Mouse (Mus musculus) heart, adult 2 months (tissue): ENCODE results near the gene Cfap46. TPM values are rescaled to one million over a fixed set of nuclear protein-coding genes. Genes with fewer than 3 reads are reported as not detected.

Experiments
- DNase-seq, 2 experiments: peaks; one replicate each; pipeline ENCODE4 v3.0.0; 2021
- H3K27ac ChIP-seq: fragments of 200-600 bp; 2 replicates; pipeline ENCODE4 v1.8.1; 2022
- H3K27me3 ChIP-seq: fragments of 200-500 bp; 2 replicates; pipeline ENCODE4 v1.6.1; 2012; ENCODE audit warnings: mild to moderate bottlenecking, low read length, inconsistent platforms, mixed read lengths; ENCODE audit not compliant: control insufficient read depth, insufficient read depth
- H3K36me3 ChIP-seq: fragments of 200-500 bp; 2 replicates; pipeline ENCODE4 v1.6.1; 2012; ENCODE audit warnings: low read length, inconsistent platforms; ENCODE audit not compliant: control insufficient read depth, insufficient read depth
- H3K4me1 ChIP-seq: fragments of 200-500 bp; 2 replicates; pipeline ENCODE4 v1.6.1; 2011; ENCODE audit warnings: low read length; ENCODE audit not compliant: control insufficient read depth, insufficient read depth
- H3K4me3 ChIP-seq: fragments of 200-600 bp; 2 replicates; pipeline ENCODE4 v1.8.1; 2022
- H3K79me2 ChIP-seq: fragments of 200-500 bp; replicated peaks from 2 replicates; pipeline ENCODE4 v1.6.1; 2012; ENCODE audit warnings: mild to moderate bottlenecking, inconsistent platforms, low read length, moderate library complexity, mixed read lengths; ENCODE audit not compliant: control insufficient read depth, insufficient read depth
- H3K9ac ChIP-seq: fragments of 200-500 bp; 2 replicates; pipeline ENCODE4 v1.6.1; 2012; ENCODE audit warnings: low read depth, mild to moderate bottlenecking, control low read depth, inconsistent platforms, low read length, mixed read lengths
- CTCF ChIP-seq: fragments of 200-600 bp; IDR thresholded peaks from 2 replicates; pipeline ENCODE4 v1.8.1; 2022; ENCODE audit warnings: antibody characterized with exemption, mild to moderate bottlenecking, moderate library complexity
- EP300 ChIP-seq: fragments of 200-500 bp; IDR thresholded peaks from 2 replicates; pipeline ENCODE4 v1.6.1; 2011; ENCODE audit warnings: low read depth, low read length, control low read depth; ENCODE audit not compliant: insufficient read depth
- POLR2A ChIP-seq: fragments of 200-500 bp; IDR thresholded peaks from 2 replicates; pipeline ENCODE4 v1.6.1; 2011; ENCODE audit warnings: mild to moderate bottlenecking, low read depth, low read length, control low read depth; ENCODE audit not compliant: insufficient read depth
- WGBS: fragments of 180-500 bp; shearing (Covaris S2); methylation state at CpG from one replicate; pipeline ENCODE4 v1.1.7; 2018; 5-methylcytosine and 5-hydroxymethylcytosine counted together
- intact Hi-C: fragments of 180-260 bp; cut with DNase I; formaldehyde crosslinking; loops from one replicate; pipeline ENCODE4 v1.15.1; 2025
- polyA plus RNA-seq: library from polyadenylated mRNA; depleted of rRNA; stranded (reverse); fragments of >200 nt; gene quantifications from 2 replicates; pipeline ENCODE4 v1.2.3, GENCODE M21; 2012
- total RNA-seq, 2 experiments: library from RNA; stranded (reverse); gene quantifications; 2 replicates each; pipeline ENCODE4 v1.2.3; 2021

Gene Cfap46
- total and polyA plus RNA-seq, 3 experiments, result 0.08 to 1.00 TPM; not detected in 1

GRCm38 (mm10) chr7:139581801-139582571 is 101.6 kb downstream of the Cfap46 start:
- Histone ChIP-seq H3K4me3 (peak overlapping the region; percentile 34), H3K27me3 (peaks cover 29% of the 10 kb centered on the region), H3K4me1 (no peaks in the 10 kb centered on the region; the same call in 1 of the 2 replicates), H3K27ac (no peak overlapping the region), H3K79me2 (no peaks in the 10 kb centered on the region), H3K36me3 (no peaks in the 10 kb centered on the region), H3K9ac (no peak overlapping the region)
- intact Hi-C loops, result loop anchor here (5.0 kb wide), 1 partner anchor 95 kb away; no protein-coding TSS in a partner anchor
- 2% methylated on average over 81 of the region's 82 CpGs for WGBS
- TF ChIP-seq POLR2A, result no peak
- no peak for TF ChIP-seq CTCF
- no peak for TF ChIP-seq EP300
- peak; percentile 30 to 45 for DNase-seq

- DNase-seq, result peak; percentile 10 to 27
- Histone ChIP-seq H3K36me3 (no peaks in the 10 kb centered on the region), H3K9ac (no peak overlapping the region), H3K27ac (no peak overlapping the region), H3K79me2 (no peaks in the 10 kb centered on the region), H3K27me3 (peaks cover 29% of the 10 kb centered on the region), H3K4me3 (peak overlapping the region; percentile 34), H3K4me1 (no peaks in the 10 kb centered on the region; the same call in 1 of the 2 replicates)
- 19% methylated on average over 78 of the region's 78 CpGs for WGBS
- TF ChIP-seq POLR2A (no peak), EP300 (no peak), CTCF (no peak)
- intact Hi-C loops, result loop anchor here (5.0 kb wide), 1 partner anchor 94 kb away; no protein-coding TSS in a partner anchor
These were observed 102.5 kb downstream of the Cfap46 start for GRCm38 (mm10) chr7:139580851-139581775.

- H3K36me3 ChIP-seq, result no peaks in the 10 kb centered on the region
- no peak for DNase-seq
- H3K27me3 ChIP-seq, result peaks cover 20% of the 10 kb centered on the region
These were observed 104.2 kb downstream of the Cfap46 start for GRCm38 (mm10) chr7:139579261-139579905.

GRCm38 (mm10) chr7:139576064-139576686 is 107.4 kb downstream of the Cfap46 start:
- Histone ChIP-seq H3K79me2 (no peaks in the 10 kb centered on the region), H3K4me3 (no peak overlapping the region), H3K27ac (no peak overlapping the region), H3K4me1 (no peaks in the 10 kb centered on the region), H3K27me3 (peaks cover 3% of the 10 kb centered on the region), H3K36me3 (no peaks in the 10 kb centered on the region), H3K9ac (no peak overlapping the region)
- 85% methylated on average over 16 of the region's 16 CpGs for WGBS
- no peak for DNase-seq
- TF ChIP-seq CTCF, result no peak
- no peak for TF ChIP-seq EP300
- TF ChIP-seq POLR2A, result no peak
- intact Hi-C loops, result no loop called here

More at GRCm38 (mm10) chr7:139579261-139579905, 104.2 kb downstream of the Cfap46 start:
- 91% methylated on average over 21 of the region's 21 CpGs for WGBS
- H3K4me3 ChIP-seq, result no peak overlapping the region
- H3K9ac ChIP-seq, result no peak overlapping the region
- intact Hi-C loops, result no loop called here
- H3K4me1 ChIP-seq, result no peaks in the 10 kb centered on the region; the same call in 1 of the 2 replicates
- H3K27ac ChIP-seq, result no peak overlapping the region
- no peak for TF ChIP-seq POLR2A
- TF ChIP-seq CTCF, result no peak
- TF ChIP-seq EP300, result no peak
- no peaks in the 10 kb centered on the region for H3K79me2 ChIP-seq

- intact Hi-C loops, result no loop called here
- TF ChIP-seq EP300 (no peak), POLR2A (no peak)
- H3K4me1 ChIP-seq, result no peaks in the 10 kb centered on the region
- H3K4me3 ChIP-seq, result no peak overlapping the region
- no peaks in the 10 kb centered on the region for H3K36me3 ChIP-seq
- 68% methylated on average over 3 of the region's 3 CpGs for WGBS
- DNase-seq, result no peak
- no peaks in the 10 kb centered on the region for H3K79me2 ChIP-seq
- H3K27ac ChIP-seq, result no peak overlapping the region
- H3K27me3 ChIP-seq, result no peaks in the 10 kb centered on the region
- H3K9ac ChIP-seq, result no peak overlapping the region
These were observed 111.0 kb downstream of the Cfap46 start for GRCm38 (mm10) chr7:139572665-139573064.
